Mouse (Mus musculus) cerebellum, postnatal 14 days (tissue): ENCODE results near the gene Nova1.

Experiments
- DNase-seq, 2 experiments: peaks; one replicate each; pipeline ENCODE4 v3.0.0; 2021; ENCODE audit warnings: mixed read lengths in 2 of 2

Gene Nova1

DNA sequence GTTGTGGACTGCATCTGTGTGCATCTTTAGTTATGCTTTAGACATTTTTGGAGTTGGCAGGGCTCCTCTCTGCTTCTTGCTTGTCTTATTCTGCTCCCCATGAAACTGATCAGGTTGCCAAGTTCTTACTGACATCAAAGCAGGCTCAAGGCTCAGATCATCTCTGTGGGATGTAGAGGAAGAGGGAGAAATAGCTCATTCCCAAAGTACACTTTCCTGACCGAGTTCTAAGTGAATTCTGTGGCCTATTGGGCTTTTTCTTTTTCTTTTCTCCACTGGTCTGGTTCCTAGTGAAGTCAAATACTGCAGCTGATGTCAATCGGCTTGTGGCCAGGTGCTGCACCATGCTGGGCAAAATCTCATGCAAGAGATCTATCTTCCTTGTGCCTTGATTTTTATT, 152.0 kb downstream of the Nova1 start:
- DNase-seq, result peak; percentile 61 to 72

DNA sequence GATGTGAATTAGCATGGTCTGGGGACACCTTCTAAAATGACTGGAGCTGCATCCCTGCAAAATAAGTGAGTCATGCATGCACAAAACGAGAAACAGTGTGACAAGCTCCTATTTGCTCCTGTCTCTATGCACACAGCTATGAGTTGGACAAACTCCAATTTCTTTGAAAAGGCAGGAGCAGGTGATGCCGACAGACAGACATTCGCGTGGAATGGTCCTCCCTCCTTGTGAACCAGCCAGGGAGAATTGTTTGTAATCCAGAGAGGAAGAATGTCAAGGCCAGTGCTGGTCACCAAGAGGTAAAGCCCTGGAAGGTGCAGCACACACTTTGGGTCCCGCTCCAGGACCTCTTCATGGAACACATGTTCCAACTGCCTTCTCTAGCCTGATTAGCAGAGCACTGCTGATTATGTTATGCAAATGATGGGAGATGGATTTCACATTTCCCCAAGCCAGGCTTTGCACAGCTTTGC, 172.6 kb downstream of the Nova1 start:
- peak; percentile 38 to 60 for DNase-seq

GRCm38 (mm10) chr12:46645365-46645962, 173.3 kb downstream of the Nova1 start:
- no peak for DNase-seq
